Mouse (Mus musculus) cerebellum, postnatal 25 days (tissue): ENCODE measurements around the gene Timeless.

Experiments
- DNase-seq, 2 experiments: peaks; one replicate each; pipeline ENCODE4 v3.0.0; 2021; ENCODE audit warnings: mixed read lengths in 2 of 2

Gene Timeless

GRCm38 (mm10) chr10:128297622-128298021, 65.8 kb downstream of the Timeless start:
- DNase-seq, result peak; percentile 79 to 82

GRCm38 (mm10) chr10:128298243-128298642, 66.4 kb downstream of the Timeless start:
- DNase-seq, result no peak

GRCm38 (mm10) chr10:128298702-128299171, 66.9 kb downstream of the Timeless start, which contains the start of gene Il23a:
Gene Il23a, minus strand, starts transcription at chr10:128298752.
- no peak for DNase-seq

- no peak for DNase-seq
Measured at GRCm38 (mm10) chr10:128302357-128302756, 70.5 kb downstream of the Timeless start.
